Mouse (Mus musculus) testis, postnatal 14 days (tissue): ENCODE measurements around the gene Bcor.

Experiments
- DNase-seq: peaks from one replicate; pipeline ENCODE4 v3.0.0; 2021; ENCODE audit warnings: low spot score

The Bcor gene

DNA sequence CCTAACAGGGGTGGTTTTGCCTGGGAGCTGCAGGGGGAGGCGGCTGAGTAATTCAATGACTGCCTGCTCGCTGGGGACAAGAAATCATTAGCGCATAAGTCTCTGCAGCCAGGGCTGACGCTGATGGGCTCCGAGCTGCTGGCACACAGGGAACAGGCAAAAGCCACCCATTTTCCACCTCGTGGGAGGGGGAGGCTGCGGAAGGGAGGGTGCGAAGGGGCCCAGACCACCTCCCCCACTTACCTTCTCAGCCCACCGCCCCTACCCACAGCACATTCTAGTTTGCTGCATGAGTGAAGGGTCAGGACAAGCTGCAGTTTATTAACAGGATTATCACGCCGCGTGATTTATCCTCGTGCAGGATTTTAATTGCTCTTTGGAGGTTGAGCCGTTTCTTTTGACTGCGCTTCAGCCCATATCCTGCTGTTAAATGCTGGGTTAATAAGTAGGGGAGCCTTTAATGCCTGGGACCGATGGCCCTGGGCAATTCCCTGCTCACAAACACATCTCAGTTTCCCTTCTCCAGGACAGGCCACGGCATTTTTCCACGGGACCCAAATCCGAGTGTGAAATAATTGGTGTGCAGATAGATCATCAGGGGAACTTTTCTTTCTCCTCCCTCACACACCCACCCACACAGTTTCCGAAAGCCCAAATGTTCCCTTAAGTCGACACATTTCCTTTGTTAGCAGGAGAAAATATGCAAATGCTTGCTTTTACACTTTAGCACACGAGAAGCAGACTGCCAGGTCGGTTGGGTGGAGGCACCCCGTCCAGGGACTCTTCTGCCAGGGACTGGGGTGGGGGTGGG lies 97.8 kb downstream of the Bcor start:
- no peak for DNase-seq

GRCm38 (mm10) chrX:12060848-12061247 lies 99.3 kb downstream of the Bcor start:
- DNase-seq = no peak

DNA sequence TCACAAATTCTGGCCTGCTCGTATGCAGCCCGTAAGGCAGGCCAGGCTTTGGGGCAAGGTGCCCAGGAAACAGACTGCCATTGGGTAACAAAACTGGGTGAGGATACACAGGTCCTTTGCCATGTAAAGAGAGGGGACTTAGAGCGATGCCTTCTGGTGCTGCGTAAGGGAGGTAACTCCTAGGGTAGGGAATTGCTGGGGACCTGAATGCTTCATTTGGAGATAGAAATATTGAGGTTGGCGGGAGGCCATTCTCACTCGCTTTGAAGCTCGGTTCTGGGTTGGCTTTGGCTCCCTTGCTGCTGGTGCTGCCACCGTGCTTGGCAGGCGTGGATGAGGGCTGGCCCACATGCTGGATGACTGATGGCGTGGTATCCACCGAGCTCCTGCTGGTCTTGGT lies 102.9 kb downstream of the Bcor start:
- DNase-seq = no peak

GRCm38 (mm10) chrX:12053315-12053914 lies 106.7 kb downstream of the Bcor start:
- no peak for DNase-seq

- DNase-seq = no peak
Observed at GRCm38 (mm10) chrX:12052651-12053050, 107.5 kb downstream of the Bcor start.

GRCm38 (mm10) chrX:12048721-12049120 lies 111.4 kb downstream of the Bcor start:
- no peak for DNase-seq

DNA sequence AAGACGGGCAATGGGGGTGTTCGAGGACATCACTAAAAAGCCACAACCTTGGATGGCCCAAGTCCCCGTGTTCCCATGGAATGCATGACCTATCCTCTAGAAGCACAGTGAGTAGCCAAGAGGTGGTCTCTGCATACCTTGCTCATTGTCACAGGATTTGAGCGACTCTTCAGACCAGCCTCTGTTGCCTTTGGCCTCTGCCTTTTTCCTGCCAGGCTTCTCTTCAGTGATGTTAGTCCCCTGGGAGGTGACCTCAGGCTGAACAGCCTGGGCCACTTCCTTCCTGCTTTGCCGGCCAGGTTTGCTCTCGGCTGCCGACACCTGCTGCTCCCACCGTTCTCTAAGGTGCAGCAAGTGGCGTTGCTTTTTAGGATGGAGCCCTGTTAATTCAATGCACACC lies 112.0 kb downstream of the Bcor start:
- no peak for DNase-seq

GRCm38 (mm10) chrX:12047223-12047911 lies 112.8 kb downstream of the Bcor start:
- no peak for DNase-seq

DNA sequence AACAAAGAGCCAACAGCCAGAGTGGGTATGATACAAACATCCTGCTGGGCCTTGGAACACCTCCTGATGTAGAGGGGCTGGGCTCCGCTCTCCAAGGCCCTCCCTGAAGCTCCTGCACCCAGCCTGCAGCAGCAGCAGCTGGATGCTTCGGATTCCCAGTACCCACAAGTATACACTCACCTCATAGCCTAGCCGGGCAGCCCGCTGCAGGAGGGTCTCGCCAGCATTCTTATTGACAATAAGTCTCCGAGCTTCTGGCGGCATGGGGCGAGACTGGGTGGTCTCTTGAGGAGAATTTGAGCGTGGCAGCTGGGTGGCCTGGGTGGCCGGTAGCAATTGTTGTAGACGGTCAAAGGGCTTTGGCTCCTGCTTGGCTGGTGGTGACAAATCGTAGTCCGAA lies 113.5 kb downstream of the Bcor start:
- DNase-seq = no peak

- DNase-seq = no peak
Observed at GRCm38 (mm10) chrX:12043352-12043751, 116.8 kb downstream of the Bcor start.

- no peak for DNase-seq
Observed at GRCm38 (mm10) chrX:12041453-12041852, 118.7 kb downstream of the Bcor start.

DNA sequence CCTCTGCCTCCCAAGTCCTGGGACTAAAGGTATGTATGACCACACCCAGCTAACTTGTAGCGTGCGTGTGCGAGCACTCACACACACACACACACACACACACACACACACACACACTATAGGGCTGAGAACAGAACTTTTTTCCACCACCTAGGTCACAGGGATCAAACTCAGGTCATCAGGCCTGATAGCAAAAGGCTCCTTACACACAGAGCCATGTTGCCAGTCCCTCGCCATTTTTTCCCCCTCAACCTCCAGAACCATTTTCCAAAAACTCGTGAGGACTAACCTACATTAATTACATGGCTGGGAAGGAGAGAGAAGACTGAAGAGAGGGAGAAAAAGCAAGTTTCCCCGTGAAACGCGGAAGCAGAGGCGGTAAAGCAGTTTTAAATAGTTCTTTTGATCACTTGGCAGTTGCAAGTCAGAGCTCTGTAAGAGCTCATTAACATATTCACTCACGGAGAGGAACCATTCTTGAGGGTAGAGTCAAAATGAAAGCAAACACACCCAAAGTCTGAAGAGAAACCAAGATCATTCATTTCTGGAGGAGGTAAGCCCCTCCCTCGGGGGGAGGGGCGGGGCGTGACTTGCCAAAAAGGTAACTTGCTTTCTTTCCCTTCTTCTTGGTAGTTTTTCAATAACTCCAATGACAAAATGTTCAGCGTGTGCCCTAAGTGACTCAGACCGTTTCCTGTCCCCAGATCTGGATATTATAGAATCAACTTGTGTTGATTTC lies 145.3 kb downstream of the Bcor start:
- DNase-seq = no peak

- no peak for DNase-seq
Observed at GRCm38 (mm10) chrX:12010660-12011059, 149.5 kb downstream of the Bcor start.

DNA sequence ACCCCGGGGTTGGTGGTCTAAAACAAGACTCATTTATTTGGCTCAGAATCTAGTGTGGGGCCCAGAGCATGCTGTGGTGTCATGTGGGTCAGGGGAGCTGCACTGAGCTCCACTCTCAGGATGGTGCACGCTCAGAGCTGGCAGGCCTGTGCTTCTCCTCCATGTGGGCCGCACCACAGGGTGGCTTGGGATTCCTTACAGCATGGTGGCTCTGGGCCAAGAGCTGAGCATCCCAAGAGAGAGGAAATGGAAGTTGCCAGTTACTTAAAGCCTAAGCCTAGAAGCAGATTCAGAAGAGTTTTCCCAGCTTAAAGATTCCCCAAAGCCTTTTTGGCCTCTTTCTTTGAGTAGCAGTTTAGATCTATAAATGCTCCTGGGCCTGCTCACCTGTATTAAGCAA lies 151.1 kb downstream of the Bcor start:
- DNase-seq = no peak

- DNase-seq = no peak
Observed at GRCm38 (mm10) chrX:12007832-12008540, 152.2 kb downstream of the Bcor start.

DNA sequence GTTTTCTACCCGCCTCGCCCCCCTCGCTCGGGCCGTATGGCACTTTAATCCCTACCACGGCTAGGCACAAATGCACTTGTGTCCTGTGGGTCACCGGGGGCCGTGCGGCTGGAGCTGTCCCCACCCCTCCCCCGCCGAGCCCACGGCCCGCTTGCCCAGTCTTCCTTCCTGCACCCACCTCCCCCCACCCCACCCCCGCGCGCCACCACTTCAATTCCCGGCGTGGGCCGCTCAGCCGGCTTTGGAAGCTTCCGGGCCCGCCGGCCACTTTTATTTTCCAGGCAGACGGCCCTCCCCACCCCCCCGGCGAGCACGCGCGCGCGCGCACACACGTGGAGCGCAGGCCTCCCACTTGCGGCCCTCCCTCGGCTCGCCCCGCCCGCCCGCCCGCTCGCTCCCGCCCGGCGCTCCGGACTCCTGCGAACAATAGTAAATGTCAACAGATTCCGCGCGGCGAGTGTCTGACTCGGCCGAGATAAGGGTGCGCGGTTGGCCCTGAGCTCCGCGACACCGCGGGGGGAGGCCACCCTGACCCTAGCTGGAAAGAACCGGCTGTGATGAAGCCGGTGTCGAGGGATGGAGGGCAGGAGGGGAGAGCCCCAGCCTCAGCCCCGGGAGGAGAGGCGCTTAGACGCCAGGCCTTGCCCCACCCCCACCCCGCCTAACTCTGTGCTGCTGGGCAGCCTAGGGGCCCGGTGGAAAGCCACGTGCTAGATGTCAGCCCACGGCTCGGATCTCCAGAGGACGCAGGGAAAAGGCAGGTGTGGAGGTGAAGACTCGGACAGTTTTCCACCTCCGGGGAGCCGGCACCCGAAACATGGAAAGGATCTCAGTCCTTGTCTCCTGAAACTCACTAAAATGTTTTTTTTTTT lies 153.0 kb downstream of the Bcor start:
- DNase-seq = peak; percentile 24

DNA sequence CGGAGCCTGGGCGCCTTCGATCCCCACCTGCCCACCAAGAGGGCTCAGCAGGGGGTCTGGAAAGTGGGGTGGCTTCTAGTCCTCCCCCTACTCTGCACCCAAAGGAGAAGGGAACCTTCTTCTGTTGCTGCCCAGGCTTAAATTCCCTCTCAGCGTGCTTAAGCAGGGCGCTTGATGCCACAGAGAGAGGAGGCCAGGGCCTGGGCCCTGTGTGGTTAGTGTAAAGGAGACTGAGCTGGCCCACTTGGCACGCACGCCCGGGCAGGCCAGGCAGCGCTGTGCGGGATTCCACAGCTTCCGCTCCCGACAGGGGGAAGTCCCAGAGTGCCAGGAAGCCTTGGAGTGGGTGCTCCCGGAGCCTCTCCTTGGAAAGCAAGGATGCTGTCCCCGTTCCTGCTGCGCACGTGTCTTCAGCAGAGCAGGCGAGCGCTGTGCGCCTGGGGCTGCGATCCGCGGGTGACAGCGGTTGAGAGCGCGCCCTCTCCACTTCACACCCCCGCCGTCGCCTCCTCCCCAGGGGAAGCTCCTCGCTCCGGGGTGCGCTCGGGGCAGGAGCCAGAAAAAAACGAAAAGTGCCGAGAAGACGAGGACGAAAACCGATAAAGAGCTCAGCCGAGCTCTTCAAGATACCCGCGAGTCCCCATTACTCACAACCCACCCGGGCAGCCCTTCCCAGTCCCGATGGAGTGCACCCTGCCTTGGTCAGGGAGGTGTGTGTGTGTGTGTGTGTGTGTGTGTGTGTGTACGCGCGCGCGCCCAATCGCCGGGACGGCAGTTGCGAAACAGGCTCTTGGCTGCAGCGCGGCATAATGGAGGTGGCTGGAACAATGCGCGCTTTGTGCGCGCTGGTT lies 153.9 kb downstream of the Bcor start:
- DNase-seq = peak; percentile 43

DNA sequence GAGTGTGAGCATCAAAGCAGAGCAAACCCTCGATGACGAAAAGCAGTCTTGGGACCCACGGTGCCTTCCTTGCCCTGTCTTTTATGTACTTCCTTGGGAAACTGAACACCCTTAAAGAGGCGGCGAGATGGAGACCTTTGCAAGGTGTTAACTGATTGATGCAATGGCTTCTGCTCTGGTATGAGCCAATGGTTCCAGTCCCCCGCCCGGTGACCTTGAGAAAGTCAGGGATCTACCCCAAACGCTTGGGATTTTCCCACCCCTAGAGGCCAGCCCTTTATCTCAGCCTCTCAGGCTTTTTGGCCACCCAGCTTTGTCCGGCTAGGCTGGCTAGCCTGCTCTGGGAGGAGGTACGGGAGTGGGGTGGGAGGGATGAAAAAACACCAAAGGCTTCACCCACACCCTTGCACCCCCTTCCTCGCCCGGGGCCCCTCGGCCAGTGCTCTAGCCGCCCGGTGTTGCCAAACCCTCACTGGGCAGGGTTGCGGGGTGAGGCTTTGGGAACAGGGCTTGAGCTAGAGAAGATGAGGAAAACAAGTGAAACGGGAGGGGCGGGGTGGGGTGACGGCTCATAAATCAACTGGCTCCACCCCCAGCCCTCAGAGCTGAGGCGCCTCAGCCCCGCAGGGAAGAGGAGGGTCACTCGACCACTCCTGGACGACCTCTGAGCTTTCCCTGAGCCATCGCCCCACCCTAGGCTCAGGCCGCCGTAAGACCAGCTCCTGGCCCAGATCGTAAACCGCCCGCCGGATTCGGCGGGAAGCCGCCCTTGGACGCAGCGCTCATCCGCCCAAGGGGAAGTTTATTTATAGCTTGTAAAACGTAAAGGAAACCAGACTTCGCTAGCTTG lies 154.7 kb downstream of the Bcor start:
- DNase-seq = peak; percentile 14

DNA sequence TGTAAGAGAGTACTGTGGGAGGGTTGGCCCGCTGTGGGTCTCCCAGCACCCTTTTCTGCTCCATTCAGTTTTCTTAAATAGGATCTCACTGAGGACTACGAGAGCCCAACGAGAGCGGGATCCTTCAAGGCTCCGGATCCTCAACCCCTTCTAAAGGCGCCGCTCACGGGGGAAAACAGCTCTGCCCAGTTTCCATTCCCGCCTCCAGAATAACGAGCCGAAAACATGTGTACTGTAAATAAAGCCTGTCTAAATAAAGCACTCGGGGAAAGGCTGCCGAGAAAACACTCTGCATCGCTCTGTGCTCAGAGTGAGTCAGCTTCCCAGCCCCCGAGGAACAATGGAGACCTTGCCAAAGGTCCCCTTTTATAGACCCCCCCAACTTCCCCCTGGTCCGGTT lies 155.7 kb downstream of the Bcor start:
- no peak for DNase-seq
